Mouse (Mus musculus): ENCODE measurements around the gene Mettl5. TPM values are rescaled to one million over a fixed set of nuclear protein-coding genes. Genes with fewer than 3 reads are reported as not detected.
A peak's percentile ranks its signal among the peaks of the same experiment; 100 is the strongest.

Gene Mettl5
- total and polyA plus RNA-seq, 2 experiments from 2014 or later = 10.2 to 34.1 TPM

DNA sequence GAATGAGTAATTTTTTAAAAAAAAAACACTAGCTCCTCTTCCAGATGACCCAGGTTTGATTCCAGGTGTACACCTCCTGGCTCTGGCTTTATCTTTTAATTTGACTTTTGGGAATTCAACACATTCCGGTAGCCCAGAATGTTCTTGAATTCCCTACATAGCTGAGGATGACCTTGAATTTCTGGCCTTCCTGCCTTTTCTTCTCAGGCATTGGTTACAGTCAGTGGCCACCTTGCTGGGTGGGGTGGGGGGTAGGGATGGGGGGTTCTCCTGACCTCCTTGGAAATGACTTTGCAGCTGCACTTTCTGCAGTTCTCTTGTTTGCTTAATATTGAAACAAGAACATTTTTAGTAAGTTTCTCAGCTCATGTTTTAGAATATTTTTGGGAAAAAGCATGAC, 7.7 kb upstream of the Mettl5 start:
- Histone ChIP-seq H3K4me2 (ENCODE audit: low read depth, low read length, poor library complexity, severe bottlenecking) (no peak overlapping the region), H3K36me3 (ENCODE audit: insufficient read depth, low read length) (no peaks in the 10 kb centered on the region), H3K27me3 (ENCODE audit: insufficient read depth, low read length) (no peaks in the 10 kb centered on the region), H3K9ac (replicated peaks; ENCODE audit: low read length, poor library complexity, severe bottlenecking) (no peak overlapping the region), H3K9me3 (ENCODE audit: low read length) (no peaks in the 10 kb centered on the region), H3K4me1 (ENCODE audit: insufficient read depth, low read length) (no peaks in the 10 kb centered on the region), H3K4me3 (ENCODE audit: low read depth, low read length) (no peak overlapping the region), H3K27ac (ENCODE audit: low read depth, low read length) (no peak overlapping the region)
- 90% methylated on average over 1 of the region's 1 CpGs for WGBS
- no peak for ATAC-seq (ENCODE audit: low FRiP score)
- no peak for TF ChIP-seq CTCF (IDR thresholded peaks at IDR 0.05)
- DNase-seq (ENCODE audit: low spot score) = no peak

DNA sequence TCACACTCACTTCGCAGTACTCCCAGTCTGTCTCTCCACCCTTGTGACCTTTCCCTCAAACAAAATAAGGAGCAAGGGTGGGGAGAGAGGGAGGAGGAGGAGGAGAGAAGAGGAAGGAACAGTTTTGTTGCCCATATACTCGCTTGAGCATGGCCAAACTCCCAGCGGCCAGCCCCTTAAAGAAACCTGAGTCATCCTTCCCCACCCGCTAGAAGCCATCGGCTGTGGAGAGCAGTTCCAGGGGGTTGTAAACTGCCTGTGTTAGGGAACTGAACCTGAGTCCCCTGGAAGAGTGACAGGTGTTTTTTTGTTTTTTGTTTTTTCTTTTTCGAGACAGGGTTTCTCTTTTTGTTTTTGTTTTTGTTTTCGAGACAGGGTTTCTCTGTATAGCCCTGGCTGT, 5.4 kb upstream of the Mettl5 start:
- no peak for TF ChIP-seq CTCF (IDR thresholded peaks at IDR 0.05)
- Histone ChIP-seq H3K27me3 (ENCODE audit: insufficient read depth, low read length) (no peaks in the 10 kb centered on the region), H3K36me3 (ENCODE audit: insufficient read depth, low read length) (no peaks in the 10 kb centered on the region), H3K4me3 (ENCODE audit: low read depth, low read length) (no peak overlapping the region), H3K4me1 (ENCODE audit: insufficient read depth, low read length) (no peaks in the 10 kb centered on the region), H3K4me2 (ENCODE audit: low read depth, low read length, poor library complexity, severe bottlenecking) (no peak overlapping the region), H3K9ac (replicated peaks; ENCODE audit: low read length, poor library complexity, severe bottlenecking) (no peak overlapping the region), H3K27ac (ENCODE audit: low read depth, low read length) (no peak overlapping the region), H3K9me3 (ENCODE audit: low read length) (no peaks in the 10 kb centered on the region)
- DNase-seq (ENCODE audit: low spot score) = no peak
- 72% methylated on average over 7 of the region's 7 CpGs for WGBS
- no peak for ATAC-seq (ENCODE audit: low FRiP score)

DNA sequence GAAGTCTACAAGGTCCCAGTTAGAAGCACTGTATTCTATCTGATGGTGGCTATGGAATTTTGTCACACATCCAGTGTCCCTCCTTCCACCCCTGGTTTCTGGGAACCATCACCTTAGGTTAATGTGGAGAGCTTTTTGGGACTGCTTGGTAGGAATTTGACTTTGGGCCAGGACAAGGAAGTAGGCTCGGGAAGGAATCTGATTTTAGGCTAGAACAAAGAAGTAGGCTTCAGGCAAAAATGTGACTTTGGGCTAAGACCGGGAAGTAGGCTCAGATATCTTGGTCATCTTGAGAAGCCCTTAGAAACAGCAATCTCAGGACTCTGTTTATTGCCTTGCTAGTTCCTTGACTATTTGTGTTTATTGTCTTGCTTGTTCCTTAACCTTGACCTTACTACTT, 3.5 kb upstream of the Mettl5 start:
- Histone ChIP-seq H3K27me3 (ENCODE audit: insufficient read depth, low read length) (no peaks in the 10 kb centered on the region), H3K36me3 (ENCODE audit: insufficient read depth, low read length) (no peaks in the 10 kb centered on the region), H3K9me3 (ENCODE audit: low read length) (no peaks in the 10 kb centered on the region), H3K4me2 (ENCODE audit: low read depth, low read length, poor library complexity, severe bottlenecking) (no peak overlapping the region), H3K27ac (ENCODE audit: low read depth, low read length) (no peak overlapping the region), H3K4me3 (ENCODE audit: low read depth, low read length) (no peak overlapping the region), H3K4me1 (ENCODE audit: insufficient read depth, low read length) (no peaks in the 10 kb centered on the region), H3K9ac (replicated peaks; ENCODE audit: low read length, poor library complexity, severe bottlenecking) (no peak overlapping the region)
- no peak for TF ChIP-seq CTCF (IDR thresholded peaks at IDR 0.05)
- DNase-seq (ENCODE audit: low spot score) (no peak), ATAC-seq (ENCODE audit: low FRiP score) (no peak)
- WGBS = 78% methylated on average over 2 of the region's 2 CpGs

DNA sequence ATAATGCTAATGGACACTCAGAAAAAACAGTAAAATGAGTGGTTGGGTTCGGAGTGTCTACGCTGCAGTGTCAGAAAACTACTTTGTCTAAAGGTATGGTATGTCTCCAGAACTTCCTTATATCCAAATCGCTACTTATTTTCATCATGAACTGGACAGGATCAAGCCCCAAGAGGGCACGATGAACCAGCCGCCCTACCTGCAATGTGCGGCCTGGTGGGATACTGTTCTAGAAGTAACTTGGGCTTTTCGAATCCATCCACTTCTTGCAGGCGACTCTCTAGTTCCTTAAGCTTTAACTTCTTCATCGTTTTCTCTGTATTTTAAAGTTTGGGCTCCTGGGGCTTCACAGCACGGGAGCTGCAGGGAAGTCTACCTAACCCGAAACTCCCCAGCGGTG, 365 bp downstream of the Mettl5 start:
- no peaks in the 10 kb centered on the region for H3K4me1 ChIP-seq (ENCODE audit: insufficient read depth, low read length)
- no peaks in the 10 kb centered on the region for H3K27me3 ChIP-seq (ENCODE audit: insufficient read depth, low read length)
- no peaks in the 10 kb centered on the region for H3K36me3 ChIP-seq (ENCODE audit: insufficient read depth, low read length)
- H3K4me3 ChIP-seq (ENCODE audit: low read depth, low read length) = peak overlapping the region; percentile 52
- H3K9me3 ChIP-seq (ENCODE audit: low read length) = no peaks in the 10 kb centered on the region
- WGBS = 8% methylated on average over 12 of the region's 12 CpGs
- DNase-seq (ENCODE audit: low spot score) (no peak), ATAC-seq (ENCODE audit: low FRiP score) (no peak)
- TF ChIP-seq CTCF (IDR thresholded peaks at IDR 0.05) = no peak
- H3K27ac ChIP-seq (ENCODE audit: low read depth, low read length) = peak overlapping the region; percentile 70
- H3K9ac ChIP-seq (replicated peaks; ENCODE audit: low read length, poor library complexity, severe bottlenecking) = peak overlapping the region; percentile 68
- peak overlapping the region; percentile 62 for H3K4me2 ChIP-seq (ENCODE audit: low read depth, low read length, poor library complexity, severe bottlenecking)

DNA sequence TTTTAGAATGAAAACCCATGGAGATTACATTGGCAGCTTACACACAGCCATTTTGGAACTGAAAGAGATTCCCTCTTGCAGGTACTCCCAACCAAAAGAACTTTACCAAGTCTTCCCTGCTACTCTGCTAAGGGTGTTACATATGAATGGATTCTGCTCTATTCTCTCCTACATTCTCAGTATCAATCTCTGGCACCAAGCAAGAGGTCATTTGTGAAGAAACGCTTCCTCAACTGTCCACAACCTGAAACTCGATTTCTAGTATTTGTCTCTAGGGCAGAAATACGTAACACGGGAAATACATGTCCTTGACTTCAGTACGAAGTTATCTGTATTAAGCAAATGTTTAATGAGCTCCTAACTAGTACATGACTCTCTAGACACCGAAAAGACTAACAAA, 834 bp downstream of the Mettl5 start:
- Histone ChIP-seq H3K9me3 (ENCODE audit: low read length) (no peaks in the 10 kb centered on the region), H3K27me3 (ENCODE audit: insufficient read depth, low read length) (no peaks in the 10 kb centered on the region), H3K4me2 (ENCODE audit: low read depth, low read length, poor library complexity, severe bottlenecking) (peak overlapping the region; percentile 62), H3K36me3 (ENCODE audit: insufficient read depth, low read length) (no peaks in the 10 kb centered on the region), H3K4me1 (ENCODE audit: insufficient read depth, low read length) (no peaks in the 10 kb centered on the region), H3K9ac (replicated peaks; ENCODE audit: low read length, poor library complexity, severe bottlenecking) (no peak overlapping the region), H3K27ac (ENCODE audit: low read depth, low read length) (no peak overlapping the region), H3K4me3 (ENCODE audit: low read depth, low read length) (peak overlapping the region; percentile 52)
- no peak for DNase-seq (ENCODE audit: low spot score)
- no peak for TF ChIP-seq CTCF (IDR thresholded peaks at IDR 0.05)
- no peak for ATAC-seq (ENCODE audit: low FRiP score)
- WGBS = 65% methylated on average over 6 of the region's 6 CpGs

DNA sequence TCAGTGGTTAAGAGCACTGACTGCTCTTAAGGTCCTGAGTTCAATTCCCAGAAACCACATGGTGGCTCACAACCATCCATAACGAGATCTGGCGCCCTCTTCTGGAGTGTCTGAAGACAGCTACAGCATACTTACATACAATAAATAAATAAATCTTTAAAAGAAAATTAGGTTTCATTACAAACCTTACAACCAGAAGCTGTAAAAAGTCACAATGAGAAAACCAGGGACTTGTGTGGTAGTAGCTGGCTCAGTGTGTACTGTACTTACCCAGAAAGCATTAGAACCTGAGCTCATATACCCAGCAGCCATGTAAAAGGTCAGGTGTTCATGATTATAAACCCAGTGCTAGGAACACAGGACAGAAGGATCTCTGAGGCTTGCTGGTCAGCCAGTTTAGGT, 1.4 kb downstream of the Mettl5 start:
- Histone ChIP-seq H3K27ac (ENCODE audit: low read depth, low read length) (no peak overlapping the region), H3K36me3 (ENCODE audit: insufficient read depth, low read length) (no peaks in the 10 kb centered on the region), H3K9me3 (ENCODE audit: low read length) (no peaks in the 10 kb centered on the region), H3K4me1 (ENCODE audit: insufficient read depth, low read length) (no peaks in the 10 kb centered on the region), H3K4me3 (ENCODE audit: low read depth, low read length) (no peak overlapping the region), H3K4me2 (ENCODE audit: low read depth, low read length, poor library complexity, severe bottlenecking) (no peak overlapping the region), H3K27me3 (ENCODE audit: insufficient read depth, low read length) (no peaks in the 10 kb centered on the region), H3K9ac (replicated peaks; ENCODE audit: low read length, poor library complexity, severe bottlenecking) (no peak overlapping the region)
- WGBS = 76% methylated on average over 2 of the region's 2 CpGs
- DNase-seq (ENCODE audit: low spot score) (no peak), ATAC-seq (ENCODE audit: low FRiP score) (no peak)
- peak; percentile 36; the same call in 1 of the 2 replicates for TF ChIP-seq CTCF (IDR thresholded peaks at IDR 0.05)
